Mouse (Mus musculus): Measurements from ENCODE around the gene Rabl6.

- no peak for TF ChIP-seq POLR2A (IDR thresholded peaks at IDR 0.05; ENCODE audit: extremely low read depth, insufficient read depth, low read length)
- no peak for TF ChIP-seq CTCF (IDR thresholded peaks at IDR 0.05; ENCODE audit: extremely low read depth, insufficient read depth, low read length)
These were observed 19.5 kb upstream of the Rabl6 start, which contains the start of gene Fcna for GRCm38 (mm10) chr2:25627811-25628210.

Measured in cortical plate, adult 2 months (tissue).